Mouse (Mus musculus): ENCODE measurements at regions not wholly inside any gene's neighbourhood (a gene's known extent, or its start where the extent isn't known, plus 50 kb on each side); places are given as distances from the start of the nearest gene placed in this dataset.
A peak's percentile ranks its signal among the peaks of the same experiment; 100 is the strongest.

- DNase-seq (ENCODE audit: low read depth, low spot score): no peak
These were observed 204.7 kb upstream of the Fam98a start for GRCm38 (mm10) chr17:75756487-75756886.

DNA sequence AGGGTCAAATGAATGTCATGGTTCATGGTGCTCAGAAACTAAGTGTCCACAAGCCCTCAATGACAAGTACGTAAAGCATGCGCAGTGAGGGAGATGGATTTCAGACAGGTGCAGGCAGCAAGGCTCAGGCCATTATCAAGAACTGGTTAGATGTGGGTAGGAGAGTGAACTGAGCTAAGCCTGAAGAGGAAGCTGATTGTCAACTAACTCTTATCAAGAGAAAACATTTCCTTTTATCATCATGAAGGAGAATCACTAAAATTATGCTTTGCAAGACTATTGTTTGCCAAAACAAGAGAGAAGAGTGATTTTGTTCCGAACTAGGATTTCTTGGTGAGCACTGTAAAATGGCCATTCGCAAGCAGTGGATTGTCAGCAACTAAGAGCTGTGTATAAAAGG, 164.7 kb upstream of the Fam98a start:
- no peak for DNase-seq (ENCODE audit: low read depth, low spot score)

DNA sequence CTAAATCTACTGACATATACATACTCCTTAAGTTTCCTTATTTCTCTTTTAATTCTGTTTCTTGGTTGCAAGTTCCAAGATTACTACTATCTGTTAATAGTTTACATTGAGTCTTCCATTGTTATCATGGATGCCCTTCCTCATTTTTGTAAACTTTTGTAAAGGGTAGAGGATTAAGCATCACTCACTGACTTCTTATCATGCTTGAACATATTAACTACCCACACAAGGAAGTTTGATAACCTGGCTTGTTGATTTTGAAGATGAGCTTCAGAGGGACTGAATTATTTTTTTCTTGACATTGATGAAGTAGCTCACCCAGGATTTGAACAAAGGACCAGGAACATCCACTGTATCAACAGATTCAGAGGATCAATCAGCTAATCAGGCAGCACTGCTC, 162.8 kb upstream of the Fam98a start:
- no peak for DNase-seq (ENCODE audit: low read depth, low spot score)

- DNase-seq (ENCODE audit: low read depth, low spot score): no peak
These were observed 162.3 kb upstream of the Fam98a start for GRCm38 (mm10) chr17:75714059-75714458.

- DNase-seq (ENCODE audit: low read depth, low spot score): no peak
These were observed 155.9 kb upstream of the Fam98a start for GRCm38 (mm10) chr17:75707687-75708086.

GRCm38 (mm10) chr17:75705357-75705756, 153.6 kb upstream of the Fam98a start:
- no peak for DNase-seq (ENCODE audit: low read depth, low spot score)

- peak; percentile 69 for DNase-seq (ENCODE audit: low read depth, low spot score)
These were observed 152.1 kb upstream of the Fam98a start for GRCm38 (mm10) chr17:75703865-75704264.

GRCm38 (mm10) chr17:75696729-75697103, 145.0 kb upstream of the Fam98a start:
- DNase-seq (ENCODE audit: low read depth, low spot score): no peak

DNA sequence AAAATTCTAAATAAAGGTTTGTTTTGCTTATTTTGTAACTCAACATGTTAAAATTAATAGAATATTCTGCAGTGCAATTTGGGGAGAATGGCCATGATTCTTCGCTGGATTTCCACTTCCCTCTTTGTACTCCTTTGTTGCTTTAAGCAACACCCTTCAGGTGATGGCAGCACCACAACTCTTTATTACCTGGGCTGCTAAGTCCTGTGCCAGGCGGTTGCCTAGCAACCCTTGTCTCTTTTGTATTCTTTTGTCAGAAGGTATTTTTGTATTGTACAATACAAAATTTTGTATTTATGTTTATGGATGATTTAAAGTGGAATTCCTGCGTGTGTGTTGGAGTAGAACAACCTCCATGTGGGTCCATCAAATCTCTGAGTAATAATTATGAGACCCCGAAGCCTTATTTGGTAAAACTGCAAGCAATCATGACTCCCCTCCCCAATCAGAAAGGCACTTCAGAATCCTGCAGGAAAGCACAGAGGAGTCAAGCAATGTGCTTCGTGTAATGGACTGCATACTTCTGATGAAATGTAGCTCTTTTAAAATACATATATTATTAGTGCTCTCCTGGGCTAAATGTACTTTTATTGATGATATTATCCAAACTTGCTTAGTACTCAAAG, 144.5 kb upstream of the Fam98a start:
- no peak for DNase-seq (ENCODE audit: low read depth, low spot score)

DNA sequence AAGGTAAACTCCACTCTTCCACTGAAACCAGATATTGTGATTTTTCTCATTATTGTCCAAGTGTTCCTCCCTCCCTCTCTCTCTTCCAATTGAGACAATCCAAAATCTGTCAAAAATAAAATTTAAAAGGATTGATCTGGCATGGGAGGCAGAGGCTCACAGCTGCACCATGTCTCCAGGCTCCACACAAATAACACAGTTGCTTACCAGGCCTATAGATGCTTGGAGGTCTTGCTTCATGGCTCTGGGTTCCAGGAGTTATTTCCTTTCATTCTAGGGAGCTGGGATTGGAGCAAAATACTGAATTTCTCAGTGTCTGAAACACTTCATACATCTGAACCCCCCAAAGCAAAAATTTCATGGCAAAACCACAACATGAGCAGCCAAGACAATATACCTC, 134.2 kb upstream of the Fam98a start:
- no peak for DNase-seq (ENCODE audit: low read depth, low spot score)

DNA sequence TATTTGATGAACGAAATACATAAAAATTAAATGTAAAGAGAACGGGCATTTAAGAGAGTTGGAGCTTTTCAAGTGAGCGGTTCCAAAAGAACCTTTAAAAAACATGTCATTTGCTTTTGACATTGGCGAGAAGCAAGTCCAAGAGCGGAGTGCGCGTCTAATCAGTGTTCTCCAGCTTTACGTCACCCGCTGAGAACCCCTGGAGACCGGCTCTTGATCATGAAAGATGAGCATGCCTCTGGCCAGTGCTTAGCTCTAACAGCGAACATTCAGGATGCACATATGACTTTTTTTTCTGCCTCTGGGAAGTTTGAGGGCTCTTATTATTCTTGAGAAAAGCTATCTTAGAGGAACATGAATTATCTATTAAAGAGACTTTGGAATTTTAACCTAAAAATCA, 95.2 kb upstream of the Fam98a start:
- peak; percentile 23 for DNase-seq (ENCODE audit: low read depth, low spot score)

DNA sequence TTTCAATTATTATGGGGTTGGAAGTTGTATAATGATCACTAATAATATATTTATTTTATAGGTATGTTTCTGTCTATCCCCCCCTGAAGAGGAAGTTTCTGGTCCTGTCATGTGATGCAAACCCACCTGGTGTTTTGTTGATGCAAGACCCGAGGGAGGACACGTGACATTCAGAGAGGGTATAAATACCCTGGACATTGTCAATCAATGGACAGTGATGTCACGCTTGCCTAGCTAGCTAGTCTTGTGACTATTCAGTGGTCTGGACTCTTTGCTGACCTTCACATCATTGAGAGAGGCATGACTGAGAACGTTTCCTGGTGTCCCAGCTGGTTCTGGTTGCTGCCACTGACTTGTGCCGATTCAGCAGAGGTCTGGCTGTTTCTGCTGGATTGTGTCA, 93.0 kb upstream of the Fam98a start:
- no peak for DNase-seq (ENCODE audit: low read depth, low spot score)

GRCm38 (mm10) chr17:75642311-75642710, 90.6 kb upstream of the Fam98a start:
- DNase-seq (ENCODE audit: low read depth, low spot score): no peak

GRCm38 (mm10) chr17:75641010-75641498, 89.3 kb upstream of the Fam98a start:
- peak; percentile 15 for DNase-seq (ENCODE audit: low read depth, low spot score)

DNA sequence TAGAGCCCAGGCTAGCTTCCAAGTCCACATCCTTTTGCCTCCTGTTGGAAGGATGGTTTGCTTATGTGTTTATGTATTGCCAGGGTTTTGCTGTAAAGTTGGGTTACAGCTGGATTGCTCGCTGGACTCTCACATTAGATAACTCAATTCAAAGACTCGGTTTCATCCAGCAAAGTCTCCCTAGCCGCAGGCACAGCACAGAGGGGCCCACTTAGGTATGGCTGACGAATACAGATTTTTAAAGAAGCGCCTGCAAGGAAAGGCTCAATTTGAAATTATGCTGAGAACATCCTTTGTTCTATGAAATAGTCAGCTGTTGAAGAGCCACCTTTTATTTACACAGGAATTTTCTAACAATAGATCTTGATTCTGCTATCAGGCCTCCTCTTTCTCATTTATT, 88.8 kb upstream of the Fam98a start:
- DNase-seq (ENCODE audit: low read depth, low spot score): no peak

GRCm38 (mm10) chr17:75629857-75630256, 78.1 kb upstream of the Fam98a start:
- DNase-seq (ENCODE audit: low read depth, low spot score): no peak

DNA sequence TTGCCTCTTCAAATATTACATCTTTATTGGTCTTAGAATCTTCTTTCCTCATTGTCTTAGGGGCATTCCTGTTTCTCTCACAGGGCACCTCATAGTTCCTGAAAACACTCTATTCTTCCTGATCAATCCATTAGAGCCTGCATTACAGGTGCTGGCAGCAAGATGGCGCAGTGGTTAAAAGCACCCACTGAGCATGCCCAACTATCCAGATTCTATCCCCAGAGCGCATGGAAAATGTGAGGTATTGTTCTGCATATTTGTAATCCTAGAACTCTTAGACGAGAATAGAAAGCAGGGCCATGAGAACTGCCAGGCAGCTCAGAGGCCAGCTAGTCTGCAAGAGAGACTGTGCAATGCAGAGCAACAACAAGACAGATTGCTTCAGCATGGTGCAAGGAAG, 67.7 kb upstream of the Fam98a start:
- DNase-seq (ENCODE audit: low read depth, low spot score): no peak

DNA sequence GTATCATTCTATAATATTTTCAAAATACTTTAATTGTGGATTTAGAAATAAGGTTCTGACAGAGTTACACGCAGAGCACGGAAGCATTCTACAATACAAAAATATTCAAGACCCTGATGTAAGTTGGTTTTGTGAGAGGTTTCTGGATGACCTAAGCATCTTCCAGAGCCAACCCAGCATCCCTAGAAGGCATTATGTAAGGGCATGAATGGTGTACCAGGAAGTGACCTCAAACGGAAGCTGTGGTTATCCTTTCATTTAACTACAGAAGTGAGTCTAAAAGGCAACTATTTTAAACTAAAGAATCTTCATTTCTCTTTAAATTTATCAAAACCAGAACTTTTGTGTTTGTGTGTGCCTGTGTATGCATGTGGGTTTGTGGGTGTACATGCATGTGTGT, 66.8 kb upstream of the Fam98a start:
- no peak for DNase-seq (ENCODE audit: low read depth, low spot score)

DNA sequence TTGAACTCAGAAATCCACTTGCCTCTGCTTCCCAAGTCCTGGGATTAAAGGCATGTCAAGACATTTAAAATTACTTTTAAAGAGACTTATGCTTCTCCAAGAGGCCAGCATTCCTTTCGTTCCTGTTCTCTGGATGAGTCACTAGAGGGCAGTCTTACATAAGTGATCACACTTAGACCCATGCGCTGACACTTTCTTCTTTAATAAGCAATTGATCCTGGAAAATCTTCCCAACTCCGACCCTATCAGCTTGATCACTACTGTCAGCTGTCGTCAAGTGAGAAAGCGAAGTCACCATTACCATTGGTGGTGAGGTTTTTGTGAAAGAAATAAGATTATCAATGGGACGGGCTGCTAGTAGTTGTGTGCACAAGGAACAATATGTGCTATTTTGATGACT, 65.5 kb upstream of the Fam98a start:
- peak; percentile 60 for DNase-seq (ENCODE audit: low read depth, low spot score)

DNA sequence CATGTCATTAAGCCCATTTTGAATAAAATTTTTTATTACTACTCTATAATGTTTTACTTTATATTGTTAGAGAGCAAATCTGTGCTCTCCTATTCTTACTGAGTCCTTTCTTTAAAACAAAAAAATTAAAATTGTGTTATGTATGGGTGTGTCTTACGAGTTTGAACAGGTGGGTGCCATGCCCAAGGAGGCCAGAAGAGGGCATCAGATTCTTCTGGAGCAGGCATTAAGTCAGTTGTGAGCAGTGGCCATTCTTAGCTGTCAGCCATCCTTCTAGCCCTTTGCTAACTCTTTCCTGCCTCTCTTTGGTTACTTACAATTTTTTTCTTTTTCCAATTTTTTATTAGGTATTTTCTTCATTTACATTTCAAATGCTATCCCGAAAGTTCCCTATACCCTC, 63.6 kb upstream of the Fam98a start:
- DNase-seq (ENCODE audit: low read depth, low spot score): peak; percentile 25

DNA sequence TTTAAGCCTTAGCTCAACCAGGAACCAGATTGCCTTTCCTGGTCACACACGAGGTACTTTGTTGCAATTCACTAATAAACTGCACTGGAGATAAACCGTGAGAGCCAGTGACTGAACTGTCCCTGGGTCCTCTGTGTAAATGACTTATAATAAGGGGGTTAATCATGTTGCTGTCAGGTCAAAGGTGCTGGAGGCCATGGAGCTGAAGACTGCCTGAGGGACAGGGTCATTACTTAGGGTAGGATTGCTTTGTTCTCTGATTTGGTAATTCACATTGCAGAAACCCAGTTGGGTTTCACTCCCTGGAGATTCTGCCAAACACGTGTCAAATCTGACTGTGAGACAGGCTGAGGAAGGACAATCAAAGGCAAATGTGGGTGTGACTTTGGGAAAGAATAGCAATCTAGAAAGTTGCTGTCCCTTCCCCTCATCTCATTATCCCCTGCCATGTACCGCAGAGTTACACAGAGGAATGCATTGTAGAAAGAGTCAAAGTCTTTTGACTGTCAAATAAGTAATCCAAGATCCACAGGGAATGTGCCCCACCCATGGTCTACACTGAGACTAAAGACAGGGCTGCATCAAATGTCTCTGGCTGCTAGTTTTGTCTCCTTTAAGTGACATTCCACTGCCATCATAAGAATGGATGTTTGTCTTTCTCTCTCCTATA, 51.8 kb upstream of the Fam98a start:
- peak; percentile 27 for DNase-seq (ENCODE audit: low read depth, low spot score)
